Mouse (Mus musculus) ES-E14 (cell line): ENCODE results near the gene Gm5089. TPM values are rescaled to one million over a fixed set of nuclear protein-coding genes. Genes with fewer than 3 reads are reported as not detected.

Experiments
- DNase-seq: peaks from one replicate; pipeline ENCODE4 v3.0.0-alpha.2; 2013; ENCODE audit warnings: low read depth, low spot score
- H3K27ac ChIP-seq: 2 replicates; pipeline ENCODE4 v1.5.1; 2012; ENCODE audit warnings: low read depth, mild to moderate bottlenecking, low read length, moderate library complexity, mixed read lengths; ENCODE audit not compliant: poor library complexity, insufficient read depth, severe bottlenecking
- H3K36me3 ChIP-seq: 2 replicates; pipeline ENCODE4 v1.6.1; 2012; ENCODE audit warnings: mild to moderate bottlenecking, low read length, moderate library complexity, mixed read lengths; ENCODE audit not compliant: control insufficient read depth, poor library complexity, insufficient read depth, severe bottlenecking
- H3K4me1 ChIP-seq, 2 experiments: fragments of 150-350 bp in 1 of 2; sonication (generic) in 1 of 2; 2 replicates each; pipeline ENCODE4 v1.6.1; 2012; ENCODE audit warnings: low read length in 2 of 2, mild to moderate bottlenecking in 1 of 2, mixed read lengths in 1 of 2; ENCODE audit not compliant: control insufficient read depth in 2 of 2, insufficient read depth in 2 of 2, poor library complexity in 1 of 2
- H3K4me3 ChIP-seq, 2 experiments: fragments of 150-350 bp in 1 of 2; sonication (generic) in 1 of 2; 2 replicates each; pipeline ENCODE4 v1.5.1; 2012; ENCODE audit warnings: low read length in 2 of 2, low read depth in 1 of 2, mild to moderate bottlenecking in 1 of 2, mixed read lengths in 1 of 2; ENCODE audit not compliant: insufficient read depth in 1 of 2, poor library complexity in 1 of 2, severe bottlenecking in 1 of 2
- H3K9ac ChIP-seq: 2 replicates; pipeline ENCODE4 v1.6.1; 2012; ENCODE audit warnings: low read depth, mild to moderate bottlenecking, low read length, mixed read lengths; ENCODE audit not compliant: poor library complexity, insufficient read depth, severe bottlenecking
- H3K9me3 ChIP-seq: fragments of 150-350 bp; sonication (generic); 2 replicates; pipeline ENCODE4 v1.6.1; 2012; ENCODE audit warnings: low read depth, mild to moderate bottlenecking, low read length; ENCODE audit not compliant: control insufficient read depth, insufficient read depth
- CHD2 ChIP-seq: IDR thresholded peaks from 2 replicates; pipeline ENCODE4 v1.6.1; 2014; ENCODE audit warnings: mild to moderate bottlenecking, low read depth, low read length, inconsistent platforms
- HCFC1 ChIP-seq: IDR thresholded peaks from 2 replicates; pipeline ENCODE4 v1.6.1; 2012; ENCODE audit warnings: low read length, inconsistent platforms, borderline replicate concordance; ENCODE audit not compliant: insufficient read depth
- MAFK ChIP-seq: IDR thresholded peaks from 2 replicates; pipeline ENCODE4 v1.6.1; 2014; ENCODE audit warnings: mild to moderate bottlenecking, low read depth, low read length, inconsistent platforms; ENCODE audit not compliant: insufficient read depth
- ZC3H11A ChIP-seq: IDR thresholded peaks from 2 replicates; pipeline ENCODE4 v1.6.1; 2012; ENCODE audit warnings: low read depth, mild to moderate bottlenecking, inconsistent platforms, low read length, borderline replicate concordance
- ZNF384 ChIP-seq: IDR thresholded peaks from 2 replicates; pipeline ENCODE4 v1.6.1; 2012; ENCODE audit warnings: low read depth, low read length, inconsistent platforms
- in situ Hi-C, 2 experiments: fragments of 600-800 bp; cut with MboI; formaldehyde crosslinking; loops; one replicate each; pipeline ENCODE4 v1.15.1; 2025; ENCODE audit warnings: low sequenced_read_pairs in 2 of 2, inconsistent platforms in 1 of 2; ENCODE audit not compliant: unreplicated experiment in 2 of 2
- total RNA-seq: library from RNA; depleted of rRNA; stranded (reverse); fragments of 300-350 nt; gene quantifications from 2 replicates; pipeline ENCODE4 v1.2.3, GENCODE M21; 2012

Gm5089 gene
- total RNA-seq, 1 experiment, result 0.31 TPM

- no peak overlapping the region for H3K9ac ChIP-seq
- no peaks in the 10 kb centered on the region for H3K36me3 ChIP-seq
- in situ Hi-C loops, result no loop called here
- no peak overlapping the region for H3K27ac ChIP-seq
- H3K4me1 ChIP-seq, result peaks cover 0 to 6% of the 10 kb centered on the region in 2 experiments; a peak in 1 of 4 replicates
- no peaks in the 10 kb centered on the region for H3K9me3 ChIP-seq
- H3K4me3 ChIP-seq, result no peak overlapping the region
- DNase-seq, result no peak
- TF ChIP-seq ZC3H11A, result no peak
These were observed 24.2 kb downstream of the Gm5089 start for GRCm38 (mm10) chr14:122426529-122427203.

- no peak overlapping the region for H3K4me3 ChIP-seq
- TF ChIP-seq HCFC1 (no peak), ZC3H11A (no peak), MAFK (no peak), ZNF384 (no peak), CHD2 (no peak)
- DNase-seq, result no peak
- H3K9ac ChIP-seq, result no peak overlapping the region
- in situ Hi-C loops, result no loop called here
- no peaks in the 10 kb centered on the region for H3K36me3 ChIP-seq
- peaks cover 2 to 13% of the 10 kb centered on the region in 2 experiments; a peak in 3 of 4 replicates for H3K4me1 ChIP-seq
- H3K9me3 ChIP-seq, result no peaks in the 10 kb centered on the region
- H3K27ac ChIP-seq, result no peak overlapping the region
These were observed 26.5 kb downstream of the Gm5089 start for GRCm38 (mm10) chr14:122424441-122424840.

- no peaks in the 10 kb centered on the region for H3K9me3 ChIP-seq
- TF ChIP-seq ZNF384 (peak; percentile 78; the same call in 1 of the 2 replicates), HCFC1 (no peak), MAFK (peak; percentile 24; the same call in 1 of the 2 replicates), CHD2 (peak; percentile 84), ZC3H11A (no peak)
- peak overlapping the region; percentile 54 for H3K9ac ChIP-seq
- H3K27ac ChIP-seq, result peak overlapping the region; percentile 100
- DNase-seq, result peak; percentile 88
- no peaks in the 10 kb centered on the region for H3K36me3 ChIP-seq
- H3K4me1 ChIP-seq, result peaks cover 23 to 36% of the 10 kb centered on the region in 2 experiments
- in situ Hi-C loops, result no loop called here
- H3K4me3 ChIP-seq, result no peak overlapping the region
These were observed 34.6 kb downstream of the Gm5089 start for GRCm38 (mm10) chr14:122416166-122416771.

- Histone ChIP-seq H3K4me3 (no peak overlapping the region), H3K4me1 (peaks cover 23 to 28% of the 10 kb centered on the region in 2 experiments), H3K36me3 (no peaks in the 10 kb centered on the region), H3K9me3 (no peaks in the 10 kb centered on the region), H3K27ac (peak overlapping the region; percentile 74; the same call in 1 of the 2 replicates), H3K9ac (no peak overlapping the region)
- TF ChIP-seq MAFK, result 0 out of 2 replicates have a peak, but pooled peaks have one; percentile 7
- TF ChIP-seq CHD2, result no peak
- TF ChIP-seq ZNF384, result peak; percentile 82
- in situ Hi-C loops, result no loop called here
- DNase-seq, result no peak
These were observed 36.1 kb downstream of the Gm5089 start for GRCm38 (mm10) chr14:122414786-122415185.
